Mouse (Mus musculus) WW6 (cell line): ENCODE results near the gene Adprm.
"Not testable (repeated sequence)": the region's sequence is repeated elsewhere in the genome, so short reads cannot be mapped to it uniquely, and the experiment has no call there.

Source experiments
- DNase-seq: peaks from one replicate; pipeline ENCODE4 v3.0.0-alpha.2; 2013; ENCODE audit warnings: low read depth, low spot score

The Adprm gene

DNA sequence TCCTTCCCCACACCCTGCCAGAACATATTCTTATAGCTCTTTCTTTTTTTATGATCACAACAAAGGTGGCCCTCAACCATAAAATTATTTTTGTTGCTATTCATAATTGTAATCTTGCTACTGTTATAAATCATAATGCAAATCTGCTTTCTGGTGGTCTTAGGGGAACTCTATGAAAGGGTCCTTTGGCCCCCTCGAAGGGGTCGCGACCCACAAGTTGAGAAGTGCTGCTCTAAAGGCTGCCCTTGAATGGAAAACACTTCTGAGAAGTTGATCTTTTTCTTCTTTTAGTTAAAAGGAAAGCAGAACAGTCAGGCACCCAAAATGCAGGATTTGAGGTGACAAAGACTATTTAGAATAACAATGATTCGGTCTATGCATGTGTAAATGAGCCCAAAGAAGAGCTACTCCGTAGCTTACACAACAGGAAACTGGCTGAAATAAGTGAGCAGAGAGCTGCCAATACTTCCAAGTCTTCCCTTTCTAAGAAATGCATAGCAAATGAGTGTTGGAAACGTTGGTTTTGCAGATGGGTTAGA, 28.5 kb downstream of the Adprm start:
- no peak for DNase-seq

GRCm38 (mm10) chr11:67023191-67023590, 29.2 kb downstream of the Adprm start:
- not testable (repeated sequence) for DNase-seq

DNA sequence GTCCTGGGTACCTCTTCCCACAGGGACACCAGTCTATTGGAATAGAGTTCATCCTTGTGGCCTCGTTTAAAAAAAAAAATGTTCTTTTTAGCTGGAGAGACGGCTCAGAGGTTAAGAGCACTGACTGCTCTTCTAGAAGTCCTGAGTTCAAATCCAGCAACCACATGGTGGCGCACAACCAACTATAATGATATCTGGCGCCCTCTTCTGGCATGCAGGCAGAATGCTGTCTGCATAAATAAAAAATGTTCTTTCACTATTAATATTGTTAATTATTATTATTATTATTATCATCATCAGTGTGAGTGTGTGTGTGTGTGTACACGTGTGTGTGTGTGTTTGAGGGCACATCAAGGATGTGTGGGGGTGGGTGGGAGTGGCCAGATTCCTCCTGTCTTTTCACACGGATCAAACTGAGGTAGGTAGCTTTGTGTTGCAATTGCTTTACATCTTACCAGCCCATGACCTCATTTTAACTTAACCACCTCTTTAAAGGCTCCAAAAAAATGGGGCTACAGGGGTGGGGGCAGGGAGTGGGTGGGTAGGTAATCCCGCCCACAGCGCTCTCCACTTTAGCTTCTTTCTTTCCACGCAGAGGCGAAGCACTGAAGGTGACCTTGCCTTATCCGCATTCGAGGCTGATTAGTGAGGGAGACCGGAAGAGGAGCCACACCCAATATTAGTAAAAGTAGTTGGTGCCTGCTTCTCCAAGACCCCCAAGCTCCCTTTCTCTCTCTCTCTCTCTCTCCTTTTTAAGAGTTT, 29.9 kb downstream of the Adprm start:
- no peak for DNase-seq

GRCm38 (mm10) chr11:67020948-67021347, 31.4 kb downstream of the Adprm start:
- DNase-seq: no peak

- DNase-seq: no peak
Observed at GRCm38 (mm10) chr11:67019711-67020475, 32.5 kb downstream of the Adprm start.

DNA sequence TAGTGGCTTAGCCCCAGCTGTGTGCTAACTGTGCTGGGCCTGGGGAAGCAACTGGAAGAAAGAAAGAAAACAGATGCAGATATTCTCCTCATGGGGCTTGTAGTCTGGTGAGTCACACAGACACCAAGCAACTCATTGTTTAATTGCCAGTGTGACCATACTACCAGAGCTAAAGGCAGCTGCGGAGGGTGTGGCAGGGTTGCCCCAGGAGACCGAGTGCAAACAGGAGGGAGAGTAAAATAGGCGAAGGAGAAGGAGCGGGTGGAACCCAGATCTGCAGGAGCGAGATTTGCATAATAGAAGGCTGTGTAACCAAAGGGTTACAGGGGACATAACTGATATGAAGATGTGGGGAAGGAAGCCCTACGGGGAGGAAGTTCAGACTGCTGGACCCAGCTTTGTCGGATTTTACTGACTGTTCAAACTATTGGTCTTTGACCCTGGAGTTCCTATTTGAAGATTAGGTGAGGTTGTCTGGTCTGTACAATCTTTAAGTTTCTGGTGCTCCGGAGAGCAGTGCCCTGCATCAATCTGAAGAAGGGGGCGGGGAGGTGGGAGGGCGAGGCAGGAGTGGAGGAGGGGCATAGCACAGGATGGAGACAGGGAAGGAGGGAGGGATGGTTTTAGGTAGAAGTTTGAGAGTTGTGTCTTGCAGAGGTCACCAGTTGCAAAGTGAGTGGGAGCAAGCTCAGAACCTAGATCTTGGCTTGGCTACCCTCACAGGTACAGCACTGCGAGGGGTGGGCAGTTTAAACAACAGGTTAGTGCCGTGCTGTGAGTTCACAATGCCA, 34.4 kb downstream of the Adprm start:
- DNase-seq: no peak

GRCm38 (mm10) chr11:67011635-67012034, 40.8 kb downstream of the Adprm start:
- no peak for DNase-seq

GRCm38 (mm10) chr11:67010430-67010829, 42.0 kb downstream of the Adprm start:
- DNase-seq: no peak

DNA sequence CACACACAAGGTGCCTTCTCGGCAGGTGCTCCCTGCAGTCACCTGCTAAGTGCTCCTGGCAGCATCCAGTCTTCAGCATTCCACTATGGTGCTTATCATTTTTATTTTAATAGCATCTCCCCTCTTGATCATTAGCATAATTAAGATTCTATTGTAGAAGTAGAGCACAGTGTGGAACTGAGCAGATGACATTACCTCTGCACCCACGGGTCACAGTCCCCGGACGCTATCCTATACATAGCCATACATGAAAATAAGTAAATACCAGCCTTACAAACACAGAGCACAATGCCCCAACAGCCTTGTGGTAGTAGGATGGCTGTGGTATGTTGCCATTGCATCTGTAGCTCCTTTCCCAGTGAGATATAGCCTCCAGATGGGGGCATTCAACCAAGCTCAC, 43.9 kb downstream of the Adprm start:
- DNase-seq: no peak

GRCm38 (mm10) chr11:67007961-67008360, 44.4 kb downstream of the Adprm start:
- DNase-seq: no peak

DNA sequence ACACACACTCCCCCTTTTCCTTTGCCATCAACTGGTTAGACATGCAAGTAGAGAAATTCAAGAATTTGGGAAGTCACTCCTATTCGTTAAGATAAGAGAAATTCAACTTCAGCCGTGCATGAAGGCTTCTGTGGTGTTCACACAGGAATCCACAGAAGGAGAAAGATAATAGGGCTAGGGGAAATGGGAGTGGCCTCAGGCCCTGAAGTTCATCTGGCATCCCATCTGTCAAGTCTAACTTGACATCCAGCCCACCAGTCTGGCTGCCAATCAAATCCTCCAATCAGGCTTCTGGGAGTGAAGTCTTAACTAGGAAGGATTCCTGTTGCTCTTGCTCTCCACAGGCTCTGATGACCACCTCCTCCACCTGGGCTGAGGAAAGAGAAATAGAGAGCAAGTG, 49.5 kb downstream of the Adprm start:
- DNase-seq: no peak

- no peak for DNase-seq
Observed at GRCm38 (mm10) chr11:67001717-67002116, 50.7 kb downstream of the Adprm start.

DNA sequence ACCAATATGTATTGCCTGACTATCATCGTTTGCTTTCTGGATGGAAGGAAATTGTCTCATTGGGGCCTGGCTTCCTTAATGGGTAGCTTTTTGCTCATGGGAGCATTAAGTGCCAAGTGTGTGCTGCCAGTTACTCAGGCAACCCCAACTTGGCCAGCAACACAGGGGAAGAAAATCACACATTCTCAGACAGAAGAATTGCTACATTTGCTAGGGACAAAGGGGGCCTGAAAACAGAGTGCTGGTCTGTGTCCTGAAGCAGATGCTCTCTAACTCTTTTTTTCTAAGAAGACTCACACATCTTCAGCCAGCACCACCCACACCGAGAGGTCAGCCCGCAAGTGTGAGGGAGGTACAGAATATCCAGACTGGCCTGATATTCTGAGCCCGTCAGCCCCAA, 51.7 kb downstream of the Adprm start:
- no peak for DNase-seq

- DNase-seq: no peak
Observed at GRCm38 (mm10) chr11:66998467-66999403, 53.7 kb downstream of the Adprm start.

- DNase-seq: no peak
Observed at GRCm38 (mm10) chr11:66996446-66996845, 55.9 kb downstream of the Adprm start.

GRCm38 (mm10) chr11:66993674-66994073, 58.7 kb downstream of the Adprm start:
- no peak for DNase-seq

DNA sequence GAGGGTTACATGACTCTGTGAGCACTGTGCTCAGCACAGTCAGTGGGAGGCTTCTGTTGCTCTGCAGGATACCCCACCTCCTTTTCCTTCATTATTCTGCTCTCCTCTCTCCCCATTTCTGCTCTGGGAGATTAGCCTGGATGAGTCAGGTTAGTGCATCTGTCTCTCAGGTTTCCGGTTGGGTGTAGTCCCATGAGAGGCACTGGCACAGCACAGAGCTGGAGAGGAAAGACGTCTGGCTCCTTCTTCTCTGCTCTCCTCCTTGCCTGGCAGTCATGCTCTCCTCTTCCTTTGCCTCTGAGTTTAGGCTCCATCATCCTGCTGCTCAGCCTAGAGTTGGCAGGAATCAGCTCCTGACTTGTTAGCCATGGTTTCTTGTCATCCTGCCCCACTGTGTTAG, 60.2 kb downstream of the Adprm start:
- DNase-seq: no peak
